Mouse (Mus musculus) CH12.LX (cell line): ENCODE measurements around the gene BC052040. TPM values are rescaled to one million over a fixed set of nuclear protein-coding genes. Genes with fewer than 3 reads are reported as not detected.

Experiments used
- DNase-seq: peaks from one replicate; pipeline ENCODE4 v3.0.0-alpha.2; 2013; ENCODE audit errors: extremely low read depth
- H3K27ac ChIP-seq: 2 replicates; pipeline ENCODE4 v1.5.1; 2012; ENCODE audit warnings: low read depth, mild to moderate bottlenecking, control low read depth, moderate library complexity; ENCODE audit not compliant: insufficient read depth
- H3K27me3 ChIP-seq: replicated peaks from 2 replicates; pipeline ENCODE3; 2012; ENCODE audit warnings: inconsistent platforms
- H3K36me3 ChIP-seq, 2 experiments: replicated peaks in 1 of 2; 2 replicates each; pipeline versions ENCODE3 to v1.6.1; 2012; ENCODE audit warnings: inconsistent platforms in 1 of 2, low read length in 1 of 2, mild to moderate bottlenecking in 1 of 2, mixed read lengths in 1 of 2, moderate library complexity in 1 of 2; ENCODE audit not compliant: control insufficient read depth in 1 of 2, insufficient read depth in 1 of 2
- H3K4me1 ChIP-seq, 2 experiments: 2 replicates each; pipeline ENCODE4 v1.6.1; 2012; ENCODE audit warnings: inconsistent platforms in 1 of 2, moderate library complexity in 1 of 2; ENCODE audit not compliant: insufficient read depth in 2 of 2, control insufficient read depth in 1 of 2
- H3K4me2 ChIP-seq: 2 replicates; pipeline ENCODE4 v1.6.1; 2012; ENCODE audit warnings: low read depth, mild to moderate bottlenecking, control low read depth; ENCODE audit not compliant: poor library complexity, insufficient read depth, severe bottlenecking
- H3K4me3 ChIP-seq, 3 experiments: fragments of 150-350 bp in 1 of 3; sonication (generic) in 1 of 3; replicated peaks in 1 of 3; 2 replicates each; pipeline versions ENCODE3 to v1.5.1; 2011 to 2012; ENCODE audit warnings: low read depth in 2 of 3, low read length in 2 of 3, mild to moderate bottlenecking in 2 of 3, moderate library complexity in 2 of 3, control low read depth in 1 of 3, improper control_type of control experiment in 1 of 3, inconsistent platforms in 1 of 3, mixed read lengths in 1 of 3; ENCODE audit not compliant: poor library complexity in 1 of 3
- H3K79me2 ChIP-seq: replicated peaks from 2 replicates; pipeline ENCODE4 v1.6.1; 2012; ENCODE audit warnings: mild to moderate bottlenecking, moderate library complexity; ENCODE audit not compliant: control insufficient read depth, poor library complexity, insufficient read depth, severe bottlenecking; ENCODE audit errors: extremely low read depth
- H3K9ac ChIP-seq: 2 replicates; pipeline ENCODE4 v1.6.1; 2012; ENCODE audit warnings: low read depth, mild to moderate bottlenecking, control low read depth, moderate library complexity; ENCODE audit not compliant: insufficient read depth
- H3K9me3 ChIP-seq: replicated peaks from 2 replicates; pipeline ENCODE3; 2012; ENCODE audit warnings: low read length, inconsistent platforms, mixed read lengths
- BHLHE40 ChIP-seq: IDR thresholded peaks from 2 replicates; pipeline ENCODE4 v1.6.1; 2011; ENCODE audit warnings: mild to moderate bottlenecking, low read depth, low read length, improper control_type of control experiment
- CHD1 ChIP-seq: IDR thresholded peaks from 2 replicates; pipeline ENCODE4 v1.6.1; 2012; ENCODE audit warnings: low read depth, low read length, improper control_type of control experiment, inconsistent platforms
- E2F4 ChIP-seq: IDR thresholded peaks from 2 replicates; pipeline ENCODE4 v1.6.1; 2011; ENCODE audit warnings: low read depth, low read length, improper control_type of control experiment; ENCODE audit not compliant: insufficient replicate concordance
- EP300 ChIP-seq: IDR thresholded peaks from 2 replicates; pipeline ENCODE4 v1.6.1; 2011; ENCODE audit warnings: low read length, improper control_type of control experiment
- ETS1 ChIP-seq: conservative IDR thresholded peaks from 2 replicates; pipeline ENCODE4 v1.6.1; 2012; ENCODE audit warnings: low read depth, mild to moderate bottlenecking, inconsistent platforms, low read length, improper control_type of control experiment, moderate library complexity
- GABPA ChIP-seq: IDR thresholded peaks from 2 replicates; pipeline ENCODE4 v1.6.1; 2012; ENCODE audit warnings: low read depth, low read length, improper control_type of control experiment, inconsistent platforms; ENCODE audit not compliant: insufficient replicate concordance
- IRF4 ChIP-seq: IDR thresholded peaks from 2 replicates; pipeline ENCODE4 v1.6.1; 2014; ENCODE audit warnings: low read depth, mild to moderate bottlenecking, inconsistent platforms, low read length, improper control_type of control experiment
- JUN ChIP-seq: IDR thresholded peaks from 2 replicates; pipeline ENCODE4 v1.6.1; 2011; ENCODE audit warnings: low read depth, mild to moderate bottlenecking, low read length, improper control_type of control experiment, moderate library complexity; ENCODE audit not compliant: insufficient read depth
- JUND ChIP-seq: conservative IDR thresholded peaks from 2 replicates; pipeline ENCODE4 v1.6.1; 2011; ENCODE audit warnings: low read depth, low read length, improper control_type of control experiment
- MAFK ChIP-seq: IDR thresholded peaks from 2 replicates; pipeline ENCODE4 v1.6.1; 2011; ENCODE audit warnings: low read length, improper control_type of control experiment; ENCODE audit not compliant: insufficient replicate concordance
- MAX ChIP-seq: IDR thresholded peaks from 2 replicates; pipeline ENCODE4 v1.6.1; 2011; ENCODE audit warnings: low read length, improper control_type of control experiment
- MAZ ChIP-seq: IDR thresholded peaks from 2 replicates; pipeline ENCODE4 v1.6.1; 2012; ENCODE audit warnings: low read depth, mild to moderate bottlenecking, inconsistent platforms, low read length, improper control_type of control experiment, moderate library complexity
- MEF2A ChIP-seq: IDR thresholded peaks from 2 replicates; pipeline ENCODE4 v1.6.1; 2014; ENCODE audit warnings: low read depth, mild to moderate bottlenecking, inconsistent platforms, low read length, improper control_type of control experiment, borderline replicate concordance
- MXI1 ChIP-seq: IDR thresholded peaks from 2 replicates; pipeline ENCODE4 v1.6.1; 2011; ENCODE audit warnings: mild to moderate bottlenecking, low read depth, low read length, improper control_type of control experiment
- NRF1 ChIP-seq: IDR thresholded peaks from 2 replicates; pipeline ENCODE4 v1.6.1; 2014; ENCODE audit warnings: low read depth, mild to moderate bottlenecking, inconsistent platforms, low read length, improper control_type of control experiment, moderate library complexity
- PAX5 ChIP-seq: IDR thresholded peaks from 2 replicates; pipeline ENCODE4 v1.6.1; 2012; ENCODE audit warnings: low read length, inconsistent platforms, mixed read lengths
- POLR2A ChIP-seq: IDR thresholded peaks from 2 replicates; pipeline ENCODE4 v1.6.1; 2011; ENCODE audit warnings: low read depth, mild to moderate bottlenecking, improper control_type of control experiment, low read length
- POLR2AphosphoS2 ChIP-seq: IDR thresholded peaks from 2 replicates; pipeline ENCODE4 v1.6.1; 2011; ENCODE audit warnings: low read depth, low read length, improper control_type of control experiment
- RAD21 ChIP-seq: IDR thresholded peaks from 2 replicates; pipeline ENCODE4 v1.6.1; 2011; ENCODE audit warnings: low read depth, mild to moderate bottlenecking, low read length, improper control_type of control experiment, moderate library complexity
- RCOR1 ChIP-seq: conservative IDR thresholded peaks from 2 replicates; pipeline ENCODE4 v1.6.1; 2012; ENCODE audit warnings: low read depth, mild to moderate bottlenecking, inconsistent platforms, low read length, improper control_type of control experiment
- SIN3A ChIP-seq: IDR thresholded peaks from 2 replicates; pipeline ENCODE4 v1.6.1; 2012; ENCODE audit warnings: low read length, improper control_type of control experiment, inconsistent platforms
- UBTF ChIP-seq: IDR thresholded peaks from 2 replicates; pipeline ENCODE4 v1.6.1; 2012; ENCODE audit warnings: low read depth, mild to moderate bottlenecking, inconsistent platforms, low read length, improper control_type of control experiment, moderate library complexity
- ZC3H11A ChIP-seq: IDR thresholded peaks from 2 replicates; pipeline ENCODE4 v1.6.1; 2012; ENCODE audit warnings: low read depth, mild to moderate bottlenecking, inconsistent platforms, low read length, improper control_type of control experiment
- ZMIZ1 ChIP-seq: IDR thresholded peaks from 2 replicates; pipeline ENCODE4 v1.6.1; 2012; ENCODE audit warnings: low read depth, mild to moderate bottlenecking, inconsistent platforms, low read length, improper control_type of control experiment
- dilution Hi-C: fragments of 300-500 bp; cut with MboI; formaldehyde crosslinking; loops from 2 replicates; pipeline ENCODE4 v1.14.3; 2020; ENCODE audit warnings: low sequenced_read_pairs; ENCODE audit not compliant: extremely low pct_unique_long_range_greater_than_20kb, extremely low pct_ligation_motif_present
- in situ Hi-C: fragments of 300-500 bp; cut with MboI; formaldehyde crosslinking; loops from 3 replicates; pipeline ENCODE4 v1.14.3; 2019; ENCODE audit warnings: low sequenced_read_pairs, low pct_ligation_motif_present, low pct_unique_long_range_greater_than_20kb, mixed read lengths
- polyA plus RNA-seq: library from polyadenylated mRNA; unstranded; fragments of >175 nt; gene quantifications from 2 replicates; pipeline ENCODE4 v1.2.1, GENCODE M21; 2012; ENCODE audit warnings: low read depth; ENCODE audit not compliant: insufficient read length
- total RNA-seq, 2 experiments: library from RNA; depleted of rRNA; stranded (reverse); fragments of 300-350 nt in 1 of 2; fragments of >200 nt in 1 of 2; gene quantifications; 2 replicates each; pipeline ENCODE4 v1.2.3; 2012 to 2014

BC052040 gene
- total and polyA plus RNA-seq, 3 experiments = 5.9 to 16.5 (median 6.5) TPM

GRCm38 (mm10) chr2:115757685-115758084, 176.2 kb downstream of the BC052040 start:
- Histone ChIP-seq H3K4me2 (no peak overlapping the region), H3K9me3 (no peaks in the 10 kb centered on the region), H3K36me3 (peaks cover 0 to 5% of the 10 kb centered on the region in 2 experiments), H3K27me3 (no peaks in the 10 kb centered on the region), H3K4me1 (peaks cover 0 to 15% of the 10 kb centered on the region in 2 experiments; a peak in 2 of 4 replicates), H3K9ac (no peak overlapping the region), H3K4me3 (no peak overlapping the region), H3K27ac (no peak overlapping the region), H3K79me2 (no peaks in the 10 kb centered on the region)
- no peak for DNase-seq
- in situ Hi-C loops (no loop called here), dilution Hi-C loops (no loop called here)
- TF ChIP-seq EP300 (no peak), MEF2A (no peak), MXI1 (no peak), ETS1 (no peak), JUND (no peak), MAZ (no peak), NRF1 (no peak), BHLHE40 (no peak)

GRCm38 (mm10) chr2:115758542-115758941, 177.0 kb downstream of the BC052040 start:
- no peaks in the 10 kb centered on the region for H3K27me3 ChIP-seq
- TF ChIP-seq MAX (no peak), JUN (no peak), ZC3H11A (no peak), SIN3A (no peak), ZMIZ1 (no peak), POLR2A (no peak), GABPA (no peak), MAFK (no peak), NRF1 (no peak), RCOR1 (no peak), IRF4 (no peak), E2F4 (no peak), CHD1 (no peak), UBTF (no peak), PAX5 (no peak), POLR2AphosphoS2 (no peak), RAD21 (no peak)
- no peak overlapping the region for H3K9ac ChIP-seq
- H3K4me2 ChIP-seq = no peak overlapping the region
- H3K36me3 ChIP-seq = peaks cover 0 to 5% of the 10 kb centered on the region in 2 experiments
- no peaks in the 10 kb centered on the region for H3K79me2 ChIP-seq
- no peak overlapping the region for H3K4me3 ChIP-seq
- in situ Hi-C loops (no loop called here), dilution Hi-C loops (no loop called here)
- H3K9me3 ChIP-seq = no peaks in the 10 kb centered on the region
- no peak overlapping the region for H3K27ac ChIP-seq
- DNase-seq = no peak
- peaks cover 0 to 13% of the 10 kb centered on the region in 2 experiments; a peak in 2 of 4 replicates for H3K4me1 ChIP-seq
